24 mouse cellular contexts compared by ENCODE assay signal in the genomic region with DNA sequence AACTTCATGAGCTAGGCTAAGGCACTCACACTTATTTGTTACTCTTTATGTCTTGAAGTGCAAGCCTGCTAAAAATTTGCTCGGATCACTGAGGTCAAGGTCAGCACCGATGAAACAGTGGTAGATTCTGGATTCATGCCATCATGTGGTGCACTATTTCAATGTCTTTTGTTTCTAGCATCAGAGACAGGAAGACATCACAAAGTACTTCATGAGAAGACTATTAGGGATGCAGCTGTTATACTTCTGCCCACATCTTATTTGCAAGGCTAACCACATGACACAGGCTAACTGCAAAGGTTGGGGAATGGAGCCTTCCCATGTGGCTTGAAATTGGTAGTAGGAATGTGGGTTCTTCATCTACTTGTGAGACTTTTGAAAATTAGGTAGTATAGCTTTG. TPM values are rescaled to one million over a fixed set of nuclear protein-coding genes. Genes with fewer than 3 reads are reported as not detected.
A peak's percentile ranks its signal among the peaks of the same experiment; 100 is the strongest.
DNase-seq lines count a peak whose midpoint lies in the region; ATAC-seq and TF ChIP-seq lines count a peak whose summit lies in the region.
"Had no signal": no experiment of that assay in that cellular context is flagged by ENCODE, and none has a peak within 500 bp of the region (broad histone marks: within the 10 kb centered on the region; RNA-seq: fewer than 3 reads in every experiment).

No protein-coding gene starts in this region.

- H3K27me3 ChIP-seq in thymus, adult 2 months (ENCODE audit: control insufficient read depth, insufficient read depth, low read length), result no peaks in the 10 kb centered on the region
- H3K27me3 ChIP-seq in CH12.LX (replicated peaks), result no peaks in the 10 kb centered on the region
- no peaks in the 10 kb centered on the region for H3K27me3 ChIP-seq in hindbrain, postnatal 0 days (ENCODE audit: insufficient read depth, low read length)
- H3K27me3 ChIP-seq: Patski had no signal

- peak overlapping the region; percentile 82; the same call in 1 of the 2 replicates for H3K4me2 ChIP-seq in CH12.LX (ENCODE audit: insufficient read depth, low read depth, poor library complexity, severe bottlenecking)
- H3K4me2 ChIP-seq in hindbrain, postnatal 0 days (ENCODE audit: low read depth, low read length), result no peak overlapping the region

- no peak for TF ChIP-seq CTCF in thymus, adult 2 months (IDR thresholded peaks at IDR 0.05; ENCODE audit: borderline replicate concordance, control insufficient read depth, extremely low read depth, insufficient read depth, low read length, poor library complexity)
- no peak for TF ChIP-seq CTCF in CH12.LX (conservative IDR thresholded peaks at IDR 0.05 in 1 of 2, IDR thresholded peaks at IDR 0.05 in 1 of 2; ENCODE audit: low read depth in 2 of 2, low read length in 2 of 2)
- TF ChIP-seq CTCF in hindbrain, postnatal 0 days (IDR thresholded peaks at IDR 0.05; ENCODE audit: low read depth), result no peak

- intact Hi-C loops in left cerebral cortex, postnatal 10 days (cut with DNase I), result no loop called here

- H3K36me3 ChIP-seq in thymus, adult 2 months (ENCODE audit: control insufficient read depth, insufficient read depth, low read length), result no peaks in the 10 kb centered on the region
- no peaks in the 10 kb centered on the region for H3K36me3 ChIP-seq in CH12.LX (replicated peaks in 1 of 2; ENCODE audit: control insufficient read depth in 1 of 2, insufficient read depth in 1 of 2, low read length in 1 of 2)
- H3K36me3 ChIP-seq in hindbrain, postnatal 0 days (ENCODE audit: insufficient read depth, low read length), result no peaks in the 10 kb centered on the region
- H3K36me3 ChIP-seq: G1E had no signal

- ATAC-seq in hindbrain, postnatal 0 days, result no peak
- ATAC-seq: activated CD4-positive, CD25-positive, alpha-beta regulatory T cell, adult 4 months; CD4-positive, CD25-positive, alpha-beta regulatory T cell, adult 4 months; Patski had no signal

- 0 out of 2 replicates have a peak overlapping the region, but pooled peaks have one; percentile 29 for H3K27ac ChIP-seq in thymus, adult 2 months (ENCODE audit: control insufficient read depth, insufficient read depth, low read length)
- no peak overlapping the region for H3K27ac ChIP-seq in CH12.LX (ENCODE audit: insufficient read depth, low read depth)
- no peak overlapping the region for H3K27ac ChIP-seq in hindbrain, postnatal 0 days

- no peak overlapping the region for H3K9ac ChIP-seq in CH12.LX (ENCODE audit: insufficient read depth, low read depth)
- H3K9ac ChIP-seq in hindbrain, postnatal 0 days (replicated peaks; ENCODE audit: low read length), result no peak overlapping the region

- TF ChIP-seq EP300 in CH12.LX (IDR thresholded peaks at IDR 0.05; ENCODE audit: low read length), result no peak

- in situ Hi-C loops in CH12.LX (cut with MboI; ENCODE audit: low pct_ligation_motif_present, low pct_unique_long_range_greater_than_20kb, low sequenced_read_pairs), result no loop called here

- no peak overlapping the region for H3K4me3 ChIP-seq in thymus, adult 2 months (ENCODE audit: control insufficient read depth, insufficient read depth, low read length)
- H3K4me3 ChIP-seq in CH12.LX (replicated peaks in 1 of 3; ENCODE audit: low read depth in 2 of 3, low read length in 2 of 3, poor library complexity in 1 of 3), result no peak overlapping the region
- no peak overlapping the region for H3K4me3 ChIP-seq in hindbrain, postnatal 0 days (ENCODE audit: low read length)

- no peak for TF ChIP-seq POLR2A in thymus, adult 2 months (IDR thresholded peaks at IDR 0.05; ENCODE audit: control insufficient read depth, extremely low read depth, insufficient read depth, low read length, poor library complexity)
- no peak for TF ChIP-seq POLR2A in CH12.LX (IDR thresholded peaks at IDR 0.05; ENCODE audit: low read depth, low read length)

- H3K4me1 ChIP-seq in thymus, adult 2 months (replicated peaks; ENCODE audit: control insufficient read depth, insufficient read depth, low read length), result peaks cover 13% of the 10 kb centered on the region
- H3K4me1 ChIP-seq in CH12.LX (ENCODE audit: control insufficient read depth in 1 of 2, insufficient read depth in 2 of 2), result peaks cover 10 to 44% of the 10 kb centered on the region in 2 experiments
- no peaks in the 10 kb centered on the region for H3K4me1 ChIP-seq in hindbrain, postnatal 0 days (ENCODE audit: insufficient read depth, low read length)

- no peak for TF ChIP-seq RAD21 in CH12.LX (IDR thresholded peaks at IDR 0.05; ENCODE audit: low read depth, low read length)

- no peaks in the 10 kb centered on the region; the same call in 1 of the 2 replicates for H3K79me2 ChIP-seq in CH12.LX (replicated peaks; ENCODE audit: control insufficient read depth, extremely low read depth, insufficient read depth, poor library complexity, severe bottlenecking)

- DNase-seq in thymus, adult 2 months, result no peak
- DNase-seq in thymus, postnatal 25 days, result no peak
- DNase-seq in 416B (ENCODE audit: low read depth), result peak; percentile 69
- DNase-seq in A20 (ENCODE audit: low read depth, low spot score), result peak; percentile 72
- DNase-seq in CH12.LX (ENCODE audit: extremely low read depth), result no peak
- DNase-seq in adrenal gland, postnatal 25 days, result no peak
- no peak for DNase-seq in left cerebral cortex, postnatal 10 days (ENCODE audit: extremely low spot score in 1 of 2, low spot score in 2 of 2)
- no peak for DNase-seq in hindbrain, postnatal 0 days (ENCODE audit: low spot score)
- DNase-seq: adrenal gland, adult 2 months; adrenal gland, adult 8-10 months; adrenal gland, postnatal 10 days; adrenal gland, postnatal 14 days; adrenal gland, postnatal 36 days; B cell, adult 2 months; cerebellum, adult 11 months; cerebellum, adult 11-12 months; cerebellum, adult 18-20 months; cerebellum, adult 2 months; cerebellum, adult 8-10 months; cerebellum, adult 9-10 months had no signal

- dilution Hi-C loops in CH12.LX (cut with MboI; ENCODE audit: extremely low pct_ligation_motif_present, extremely low pct_unique_long_range_greater_than_20kb, low sequenced_read_pairs), result no loop called here

- WGBS in thymus, adult 2 months, result 6% methylated on average over 2 of the region's 2 CpGs
- WGBS in hindbrain, postnatal 0 days, result 69% methylated on average over 2 of the region's 2 CpGs

- no peaks in the 10 kb centered on the region for H3K9me3 ChIP-seq in CH12.LX (replicated peaks; ENCODE audit: low read length)
- no peaks in the 10 kb centered on the region for H3K9me3 ChIP-seq in hindbrain, postnatal 0 days (ENCODE audit: low read length)
- H3K9me3 ChIP-seq: G1E had no signal

TF ChIP-seq in CH12.LX, 34 proteins besides CTCF, POLR2A, EP300 and RAD21:
- TF ChIP-seq JUND (conservative IDR thresholded peaks at IDR 0.05; ENCODE audit: low read depth, low read length), result no peak
- no peak for TF ChIP-seq MAZ (IDR thresholded peaks at IDR 0.05; ENCODE audit: low read depth, low read length)
- TF ChIP-seq NELFE (IDR thresholded peaks at IDR 0.05; ENCODE audit: low read depth, low read length), result no peak
- no peak for TF ChIP-seq TBP (conservative IDR thresholded peaks at IDR 0.05; ENCODE audit: low read depth, low read length)
- TF ChIP-seq MXI1 (IDR thresholded peaks at IDR 0.05; ENCODE audit: low read depth, low read length), result no peak
- TF ChIP-seq CHD1 (IDR thresholded peaks at IDR 0.05; ENCODE audit: low read depth, low read length), result no peak
- TF ChIP-seq E2F4 (IDR thresholded peaks at IDR 0.05; ENCODE audit: insufficient replicate concordance, low read depth, low read length), result no peak
- no peak for TF ChIP-seq RCOR1 (conservative IDR thresholded peaks at IDR 0.05; ENCODE audit: low read depth, low read length)
- no peak for TF ChIP-seq MAFK (IDR thresholded peaks at IDR 0.05; ENCODE audit: insufficient replicate concordance, low read length)
- TF ChIP-seq ZNF384 (IDR thresholded peaks at IDR 0.05; ENCODE audit: low read depth, low read length), result no peak
- no peak for TF ChIP-seq SIN3A (IDR thresholded peaks at IDR 0.05; ENCODE audit: low read length)
- no peak for TF ChIP-seq SMC3 (IDR thresholded peaks at IDR 0.05; ENCODE audit: low read depth, low read length)
- TF ChIP-seq PAX5 (IDR thresholded peaks at IDR 0.05; ENCODE audit: low read length), result no peak
- TF ChIP-seq ZC3H11A (IDR thresholded peaks at IDR 0.05; ENCODE audit: low read depth, low read length), result no peak
- TF ChIP-seq BHLHE40 (IDR thresholded peaks at IDR 0.05; ENCODE audit: low read depth, low read length), result no peak
- no peak for TF ChIP-seq TCF12 (IDR thresholded peaks at IDR 0.05; ENCODE audit: low read depth, low read length)
- no peak for TF ChIP-seq MEF2A (IDR thresholded peaks at IDR 0.05; ENCODE audit: borderline replicate concordance, low read depth, low read length)
- no peak for TF ChIP-seq MYC (IDR thresholded peaks at IDR 0.05; ENCODE audit: low read depth, low read length)

RNA-seq across cellular contexts. Expression of gene Fbxw7, which starts 8.9 kb away (rescaled TPM):
- polyA plus RNA-seq in thymus, adult 2 months (2012; rRNA removed), result 8.0 and 8.3 TPM in 2 replicates
- total RNA-seq in CH12.LX (2012; rRNA removed) (28.5 and 32.5 TPM in 2 replicates), CH12.LX (2014; rRNA removed) (29.8 and 32.6 TPM in 2 replicates)
- 28.4 and 31.3 TPM in 2 replicates for polyA plus RNA-seq in CH12.LX (2012; ENCODE audit: insufficient read length, low read depth)
- 19.3 and 22.1 TPM in 2 replicates for total RNA-seq in adrenal gland, postnatal 25 days (2021)
- 100 to 1,000 TPM; 207 to 220 TPM for total RNA-seq in left cerebral cortex, postnatal 10 days (2021)
- 40.6 and 40.7 TPM in 2 replicates for total RNA-seq in hindbrain, postnatal 0 days (2014; rRNA removed)
- 39.2 and 40.1 TPM in 2 replicates for polyA plus RNA-seq in hindbrain, postnatal 0 days (2015; fragmentation: Nextera tagmentation; extraction: Ambion mirVana)

Comparison
In these comparisons a context has a peak if more than half of its experiments do, and no peak if none do; other contexts are left out.
1. DNase-seq: peak in 416B (single experiment) and A20 (single experiment); none in thymus, adult 2 months (single experiment), thymus, postnatal 25 days (single experiment), CH12.LX (single experiment), adrenal gland, postnatal 25 days (single experiment), left cerebral cortex, postnatal 10 days (0 of 2) and hindbrain, postnatal 0 days (single experiment).